20 mouse cellular contexts compared by ENCODE assay signal in genomic region chr8:116951778-116952177, GRCm38 (mm10). TPM values are rescaled to one million over a fixed set of nuclear protein-coding genes. Genes with fewer than 3 reads are reported as not detected.
DNase-seq lines count a peak whose midpoint lies in the region; ATAC-seq and TF ChIP-seq lines count a peak whose summit lies in the region.
"Had no signal": no experiment of that assay in that cellular context is flagged by ENCODE, and none has a peak within 500 bp of the region (broad histone marks: within the 10 kb centered on the region; RNA-seq: fewer than 3 reads in every experiment).

No protein-coding gene starts in this region.

- H3K9ac ChIP-seq in lung, embryonic 15.5 days: no peak overlapping the region
- H3K9ac ChIP-seq in stomach, postnatal 0 days (ENCODE audit: low read length): no peak overlapping the region
- H3K9ac ChIP-seq: forebrain, embryonic 13.5 days; hindbrain, embryonic 12.5 days; limb, embryonic 12.5 days; liver, embryonic 15.5 days; midbrain, embryonic 15.5 days had no signal

- H3K36me3 ChIP-seq in lung, embryonic 15.5 days: peaks cover 31% of the 10 kb centered on the region
- H3K36me3 ChIP-seq in stomach, postnatal 0 days (ENCODE audit: control insufficient read depth, insufficient read depth, low read length): peaks cover 9% of the 10 kb centered on the region

- peaks cover 25% of the 10 kb centered on the region for H3K4me1 ChIP-seq in lung, embryonic 15.5 days
- peaks cover 5% of the 10 kb centered on the region; the same call in 1 of the 2 replicates for H3K4me1 ChIP-seq in lung, adult 2 months (ENCODE audit: control insufficient read depth, insufficient read depth, low read length)
- no peaks in the 10 kb centered on the region for H3K4me1 ChIP-seq in stomach, postnatal 0 days (replicated peaks; ENCODE audit: control insufficient read depth, insufficient read depth)
- H3K4me1 ChIP-seq: hindbrain, embryonic 12.5 days; midbrain, embryonic 15.5 days had no signal

- TF ChIP-seq POLR2A in lung, adult 2 months (IDR thresholded peaks at IDR 0.05; ENCODE audit: borderline replicate concordance, extremely low read depth, low read depth, low read length): no peak

- WGBS in lung, embryonic 15.5 days: 72% methylated on average over 2 of the region's 2 CpGs
- WGBS in lung, adult 2 months: 56% methylated on average over 2 of the region's 2 CpGs
- WGBS in stomach, postnatal 0 days: 82% methylated on average over 2 of the region's 2 CpGs

- TF ChIP-seq CTCF in lung, adult 2 months (IDR thresholded peaks at IDR 0.05; ENCODE audit: insufficient read depth, low read length): no peak
- TF ChIP-seq CTCF in stomach, postnatal 0 days (IDR thresholded peaks at IDR 0.05; ENCODE audit: low read depth): no peak

- H3K27ac ChIP-seq in lung, embryonic 15.5 days: peak overlapping the region; percentile 83
- 0 out of 2 replicates have a peak overlapping the region, but pooled peaks have one; percentile 8 for H3K27ac ChIP-seq in stomach, postnatal 0 days (replicated peaks)
- H3K27ac ChIP-seq: forebrain, embryonic 13.5 days; hindbrain, embryonic 12.5 days; layer of hippocampus, adult 2 months; left cerebral cortex, adult 2 months; limb, embryonic 12.5 days; liver, embryonic 15.5 days; midbrain, embryonic 15.5 days had no signal

- no peaks in the 10 kb centered on the region for H3K9me3 ChIP-seq in lung, embryonic 15.5 days
- no peaks in the 10 kb centered on the region for H3K9me3 ChIP-seq in stomach, postnatal 0 days (ENCODE audit: control insufficient read depth, low read length)
- H3K9me3 ChIP-seq: forebrain, embryonic 13.5 days; hindbrain, embryonic 12.5 days; limb, embryonic 12.5 days; liver, embryonic 15.5 days; midbrain, embryonic 15.5 days had no signal

- DNase-seq in kidney, adult 9 months: peak; percentile 32
- DNase-seq in kidney, adult 11 months: no peak
- no peak for DNase-seq in lung, adult 2 months
- peak; percentile 18 for DNase-seq in lung, postnatal 10 days
- DNase-seq in stomach, postnatal 0 days (ENCODE audit: low spot score): peak; percentile 23
- DNase-seq in right cerebral cortex, postnatal 10 days (ENCODE audit: low spot score in 2 of 2): no peak
- DNase-seq: cerebellum, adult 11 months; cerebellum, adult 9-10 months; cerebellum, postnatal 36 days; gastrocnemius, postnatal 10 days; heart, postnatal 36 days had no signal

- H3K4me3 ChIP-seq in lung, embryonic 15.5 days: no peak overlapping the region
- H3K4me3 ChIP-seq in lung, adult 2 months (replicated peaks; ENCODE audit: extremely low read depth, low read depth, low read length): no peak overlapping the region
- H3K4me3 ChIP-seq in stomach, postnatal 0 days (ENCODE audit: low read depth, low read length): no peak overlapping the region
- H3K4me3 ChIP-seq: forebrain, embryonic 13.5 days; hindbrain, embryonic 12.5 days; layer of hippocampus, adult 2 months; left cerebral cortex, adult 2 months; limb, embryonic 12.5 days; liver, embryonic 15.5 days; midbrain, embryonic 15.5 days had no signal

- ATAC-seq in lung, embryonic 15.5 days (ENCODE audit: borderline replicate concordance, extremely low read depth, low FRiP score, low TSS enrichment): 0 out of 2 replicates have a peak, but pooled peaks have one; percentile 15
- ATAC-seq in stomach, postnatal 0 days (ENCODE audit: low FRiP score, low TSS enrichment): peak; percentile 67
- ATAC-seq: forebrain, embryonic 13.5 days; midbrain, embryonic 15.5 days had no signal

- no peaks in the 10 kb centered on the region for H3K27me3 ChIP-seq in lung, embryonic 15.5 days
- H3K27me3 ChIP-seq in stomach, postnatal 0 days (ENCODE audit: control insufficient read depth, insufficient read depth, low read length): no peaks in the 10 kb centered on the region
- H3K27me3 ChIP-seq: forebrain, embryonic 13.5 days; hindbrain, embryonic 12.5 days; limb, embryonic 12.5 days; liver, embryonic 15.5 days; midbrain, embryonic 15.5 days had no signal

- H3K4me2 ChIP-seq in lung, embryonic 15.5 days: no peak overlapping the region
- H3K4me2 ChIP-seq in stomach, postnatal 0 days (replicated peaks; ENCODE audit: low read depth): no peak overlapping the region
- H3K4me2 ChIP-seq: forebrain, embryonic 13.5 days; hindbrain, embryonic 12.5 days; limb, embryonic 12.5 days; liver, embryonic 15.5 days; midbrain, embryonic 15.5 days had no signal

- no peak for TF ChIP-seq EP300 in stomach, postnatal 0 days (optimal IDR thresholded peaks at IDR 0.05)

RNA-seq across cellular contexts. Expression of gene Atmin, which starts 8.6 kb away (rescaled TPM):
- polyA plus RNA-seq in lung, embryonic 15.5 days (2015; fragmentation: Nextera tagmentation; extraction: Ambion mirVana): 12.1 and 13.0 TPM in 2 replicates
- polyA plus RNA-seq in lung, adult 2 months (2012; rRNA removed): 13.9 and 15.9 TPM in 2 replicates
- 6.1 and 6.2 TPM in 2 replicates for polyA plus RNA-seq in stomach, postnatal 0 days (2015; fragmentation: Nextera tagmentation; extraction: Ambion mirVana)

RNA-seq across cellular contexts. Expression of gene 1700030J22Rik, which starts 27.0 kb away (rescaled TPM):
- 2.4 and 2.8 TPM in 2 replicates for polyA plus RNA-seq in lung, embryonic 15.5 days (2015; fragmentation: Nextera tagmentation; extraction: Ambion mirVana)
- polyA plus RNA-seq in lung, adult 2 months (2012; rRNA removed): 1.2 and 1.5 TPM in 2 replicates
- polyA plus RNA-seq in stomach, postnatal 0 days (2015; fragmentation: Nextera tagmentation; extraction: Ambion mirVana): 0.45 and 0.56 TPM in 2 replicates
- polyA plus RNA-seq: CD4-positive, CD25-positive, alpha-beta regulatory T cell, adult 4 months had no signal

RNA-seq across cellular contexts. Expression of gene Cenpn, which starts 30.2 kb away (rescaled TPM):
- polyA plus RNA-seq in lung, embryonic 15.5 days (2015; fragmentation: Nextera tagmentation; extraction: Ambion mirVana): 45.7 and 46.5 TPM in 2 replicates
- polyA plus RNA-seq in lung, adult 2 months (2012; rRNA removed): 0.74 and 1.2 TPM in 2 replicates
- 7.2 and 8.3 TPM in 2 replicates for polyA plus RNA-seq in stomach, postnatal 0 days (2015; fragmentation: Nextera tagmentation; extraction: Ambion mirVana)

RNA-seq across cellular contexts. Expression of gene Cmc2, which starts 30.5 kb away (rescaled TPM):
- 85.7 and 86.6 TPM in 2 replicates for polyA plus RNA-seq in lung, embryonic 15.5 days (2015; fragmentation: Nextera tagmentation; extraction: Ambion mirVana)
- polyA plus RNA-seq in lung, adult 2 months (2012; rRNA removed): 4.8 and 8.1 TPM in 2 replicates
- polyA plus RNA-seq in stomach, postnatal 0 days (2015; fragmentation: Nextera tagmentation; extraction: Ambion mirVana): 43.2 and 47.7 TPM in 2 replicates

RNA-seq across cellular contexts. Expression of gene Gcsh, which starts 41.6 kb away (rescaled TPM):
- 113 TPM in 2 replicates for polyA plus RNA-seq in lung, embryonic 15.5 days (2015; fragmentation: Nextera tagmentation; extraction: Ambion mirVana)
- 10.2 and 14.7 TPM in 2 replicates for polyA plus RNA-seq in lung, adult 2 months (2012; rRNA removed)
- polyA plus RNA-seq in stomach, postnatal 0 days (2015; fragmentation: Nextera tagmentation; extraction: Ambion mirVana): 87.5 and 89.3 TPM in 2 replicates

Comparison
In these comparisons a context has a peak if more than half of its experiments do, and no peak if none do; other contexts are left out.
1. DNase-seq: peak in kidney, adult 9 months (single experiment), lung, postnatal 10 days (single experiment) and stomach, postnatal 0 days (single experiment); none in kidney, adult 11 months (single experiment), lung, adult 2 months (single experiment) and right cerebral cortex, postnatal 10 days (0 of 2).